Mouse (Mus musculus) stomach, postnatal 0 days (tissue): ENCODE results near the gene Mdga1. TPM values are rescaled to one million over a fixed set of nuclear protein-coding genes. Genes with fewer than 3 reads are reported as not detected.
"Not testable (repeated sequence)": the region's sequence is repeated elsewhere in the genome, so short reads cannot be mapped to it uniquely, and the experiment has no call there.

ENCODE experiments used
- ATAC-seq: fragments of 200-750 bp; cut with Nextera tagmentation; 2 replicates; pipeline ENCODE4 v1.8.0; 2017; ENCODE audit not compliant: low FRiP score, low TSS enrichment
- DNase-seq: peaks from one replicate; pipeline ENCODE4 v3.0.0-alpha.2; 2016; ENCODE audit warnings: low spot score
- H3K27ac ChIP-seq: fragments of 300-500 bp; sonication (generic); replicated peaks from 2 replicates; pipeline ENCODE4 v1.5.1; 2014; ENCODE audit warnings: mild to moderate bottlenecking, control low read depth
- H3K27me3 ChIP-seq: fragments of 300-500 bp; sonication (generic); 2 replicates; pipeline ENCODE4 v1.6.1; 2014; ENCODE audit warnings: low read length; ENCODE audit not compliant: control insufficient read depth, insufficient read depth
- H3K36me3 ChIP-seq: fragments of 300-500 bp; sonication (generic); 2 replicates; pipeline ENCODE4 v1.6.1; 2014; ENCODE audit warnings: low read length, mixed read lengths; ENCODE audit not compliant: control insufficient read depth, insufficient read depth
- H3K4me1 ChIP-seq: fragments of 300-500 bp; sonication (generic); replicated peaks from 2 replicates; pipeline ENCODE4 v1.6.1; 2014; ENCODE audit warnings: antibody characterized with exemption; ENCODE audit not compliant: control insufficient read depth, insufficient read depth
- H3K4me2 ChIP-seq: fragments of 300-500 bp; sonication (generic); replicated peaks from 2 replicates; pipeline ENCODE4 v1.6.1; 2014; ENCODE audit warnings: low read depth, mild to moderate bottlenecking, control low read depth, moderate library complexity
- H3K4me3 ChIP-seq: fragments of 300-500 bp; sonication (generic); 2 replicates; pipeline ENCODE4 v1.5.1; 2014; ENCODE audit warnings: low read depth, low read length, control low read depth
- H3K9ac ChIP-seq: fragments of 300-500 bp; sonication (generic); 2 replicates; pipeline ENCODE4 v1.6.1; 2014; ENCODE audit warnings: mild to moderate bottlenecking, low read length, control low read depth, mixed read lengths
- H3K9me3 ChIP-seq: fragments of 300-500 bp; sonication (generic); 2 replicates; pipeline ENCODE4 v1.6.1; 2016; ENCODE audit warnings: low read length; ENCODE audit not compliant: control insufficient read depth
- CTCF ChIP-seq: IDR thresholded peaks from 2 replicates; pipeline ENCODE4 v1.5.1; 2016; ENCODE audit warnings: antibody characterized with exemption, low read depth, mild to moderate bottlenecking, moderate library complexity
- EP300 ChIP-seq: optimal IDR thresholded peaks from 2 replicates; pipeline ENCODE3; 2016; ENCODE audit warnings: antibody characterized with exemption
- WGBS: fragments of 180-500 bp; shearing (Covaris S2); extraction: QIAGEN DNeasy Blood & Tissue Kit; methylation state at CpG from one replicate; pipeline ENCODE4 v1.1.7; 2014; 5-methylcytosine and 5-hydroxymethylcytosine counted together
- polyA plus RNA-seq: library from polyadenylated mRNA; unstranded; fragments of >200 nt; fragmentation: Nextera tagmentation; extraction: Ambion mirVana; gene quantifications from 2 replicates; pipeline ENCODE4 v1.2.1, GENCODE M21; 2015

Mdga1 gene
- polyA plus RNA-seq, 1 experiment from 2014 or later: 2.1 TPM

DNA sequence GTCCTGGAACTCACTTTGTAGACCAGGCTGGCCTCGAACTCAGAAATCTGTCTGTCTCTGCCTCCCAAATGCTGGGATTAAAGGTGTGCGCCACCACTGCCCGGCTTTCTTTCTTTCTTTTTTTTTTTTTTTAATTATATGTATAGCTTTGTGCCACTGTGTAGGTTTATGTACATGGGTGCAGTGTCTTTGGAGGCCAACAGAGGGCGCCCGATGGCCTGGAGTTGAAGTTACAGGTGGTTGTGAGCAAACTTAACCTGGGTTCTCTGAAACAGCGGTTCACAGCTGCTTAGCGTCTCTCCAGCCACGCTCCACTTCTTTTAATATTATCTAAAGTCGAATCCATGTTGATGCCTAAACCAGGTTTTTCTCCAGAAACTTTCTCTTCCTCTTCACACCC is 185.1 kb downstream of the Mdga1 start:
- H3K4me3 ChIP-seq: no peak overlapping the region

DNA sequence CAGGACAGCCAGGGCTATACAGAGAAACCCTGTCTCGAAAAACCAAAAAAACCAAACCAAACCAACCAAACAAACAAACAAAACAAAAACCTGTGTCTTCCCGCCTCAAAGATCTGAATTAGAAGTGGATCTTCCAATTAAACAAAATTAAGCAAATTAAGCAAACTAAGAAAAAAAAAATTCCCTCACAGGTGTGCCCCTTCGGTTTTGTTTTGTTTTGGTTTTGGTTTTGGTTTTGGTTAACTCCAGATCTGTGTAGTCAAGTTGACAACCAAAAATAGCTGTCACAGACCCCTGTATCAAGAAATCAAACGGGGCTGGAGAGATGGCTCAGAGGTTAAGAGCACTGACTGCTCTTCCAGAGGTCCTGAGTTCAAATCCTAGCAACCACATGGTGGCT is 188.4 kb downstream of the Mdga1 start:
- not testable (repeated sequence) for DNase-seq, ATAC-seq, H3K27me3 ChIP-seq, H3K4me1 ChIP-seq, H3K4me2 ChIP-seq, H3K27ac ChIP-seq, H3K36me3 ChIP-seq, H3K9me3 ChIP-seq, H3K4me3 ChIP-seq, H3K9ac ChIP-seq
- WGBS: 82% methylated on average over 4 of the region's 4 CpGs

More for the DNA sequence above, 185.1 kb downstream of the Mdga1 start:
- TF ChIP-seq EP300 (no peak), CTCF (peak; percentile 31; the same call in 1 of the 2 replicates)
- WGBS: 81% methylated on average over 9 of the region's 9 CpGs
- Histone ChIP-seq H3K36me3 (no peaks in the 10 kb centered on the region), H3K27me3 (no peaks in the 10 kb centered on the region), H3K9ac (no peak overlapping the region), H3K4me2 (no peak overlapping the region), H3K9me3 (no peaks in the 10 kb centered on the region), H3K4me1 (no peaks in the 10 kb centered on the region), H3K27ac (no peak overlapping the region)
- DNase-seq: no peak
- no peak for ATAC-seq

- Histone ChIP-seq H3K27me3 (no peaks in the 10 kb centered on the region), H3K4me2 (no peak overlapping the region), H3K9me3 (no peaks in the 10 kb centered on the region), H3K4me1 (no peaks in the 10 kb centered on the region), H3K36me3 (no peaks in the 10 kb centered on the region), H3K27ac (no peak overlapping the region), H3K9ac (no peak overlapping the region), H3K4me3 (no peak overlapping the region)
- no peak for DNase-seq
- ATAC-seq: no peak
- WGBS: 79% methylated on average over 8 of the region's 8 CpGs
- no peak for TF ChIP-seq EP300
- no peak for TF ChIP-seq CTCF
Measured at GRCm38 (mm10) chr17:29778021-29778420, 191.9 kb downstream of the Mdga1 start.

Other genes with a start within 250 kb of the Mdga1 start
- 35.5 and 36.0 TPM in 2 replicates for gene Zfand3, start 34.6 kb upstream of the Mdga1 start, polyA plus RNA-seq